Mouse (Mus musculus): ENCODE results near the gene Aasdhppt. TPM values are rescaled to one million over a fixed set of nuclear protein-coding genes. Genes with fewer than 3 reads are reported as not detected.

Aasdhppt gene
- 31.5 TPM for polyA plus RNA-seq (2017; shearing (Covaris generic))

DNA sequence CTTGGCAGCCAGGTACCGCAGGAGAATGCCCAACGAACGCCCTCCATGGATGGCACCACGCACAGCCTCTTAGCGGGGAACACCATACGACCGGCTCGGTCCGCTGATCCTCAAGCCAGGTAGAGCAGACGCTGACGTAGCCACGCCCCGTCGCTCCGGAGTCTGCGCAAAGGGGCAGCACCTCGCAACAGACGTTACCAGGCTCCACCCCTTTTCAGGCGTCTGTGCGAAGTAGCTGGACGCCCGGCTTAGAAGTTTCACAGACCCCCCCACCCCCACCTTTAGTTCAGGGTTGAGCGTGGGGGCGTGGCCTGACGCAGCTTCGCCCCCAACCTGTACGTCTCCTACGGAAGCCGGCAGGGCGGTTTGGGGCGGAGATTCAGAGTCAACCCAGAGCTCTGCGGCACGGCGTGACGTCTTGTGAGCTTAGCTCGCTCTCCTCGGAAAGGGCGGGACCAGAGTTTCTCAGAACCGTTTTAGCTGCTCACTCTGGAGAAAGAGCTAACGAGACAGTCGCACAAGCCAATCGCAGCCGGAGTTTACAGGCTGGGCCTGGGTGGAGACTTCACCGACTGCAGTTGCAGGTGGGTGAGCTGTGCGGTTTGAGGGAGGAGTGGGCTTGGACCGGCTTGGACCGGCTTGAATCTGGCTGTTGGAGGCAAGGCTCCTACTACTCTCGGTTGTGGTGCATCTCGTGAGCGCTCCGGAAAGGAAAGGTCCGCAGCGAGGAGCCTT, at the start of gene Aasdhppt, which contains the start of gene Kbtbd3:
Gene Aasdhppt, minus strand, starts transcription at position 121 of the 735 bp plus-strand sequence.
Gene Kbtbd3, plus strand, starts transcription at position 483 of the 735 bp plus-strand sequence.

Other genes with a start within 250 kb of the Aasdhppt start
- gene Kbtbd3, start 362 bp upstream of the Aasdhppt start, polyA plus RNA-seq (2017; shearing (Covaris generic)), result 10.2 TPM
- 26.9 TPM for gene Msantd4, start 67.1 kb upstream of the Aasdhppt start, polyA plus RNA-seq (2017; shearing (Covaris generic))